Mouse (Mus musculus) ES-CJ7 (cell line): ENCODE data around the gene Foxj1.

Source experiments
- DNase-seq: peaks from one replicate; pipeline ENCODE4 v3.0.0; 2011; ENCODE audit warnings: low read depth, low spot score

Foxj1 gene

GRCm38 (mm10) chr11:116305423-116305822 lies 29.8 kb downstream of the Foxj1 start:
- no peak for DNase-seq

GRCm38 (mm10) chr11:116298621-116299020 lies 36.6 kb downstream of the Foxj1 start:
- no peak for DNase-seq

- DNase-seq, result no peak
These were observed 37.0 kb downstream of the Foxj1 start for GRCm38 (mm10) chr11:116298221-116298620.

- no peak for DNase-seq
These were observed 38.2 kb downstream of the Foxj1 start for GRCm38 (mm10) chr11:116297017-116297416.

GRCm38 (mm10) chr11:116296191-116296734 lies 38.9 kb downstream of the Foxj1 start:
- DNase-seq, result no peak

GRCm38 (mm10) chr11:116294319-116294718 lies 40.9 kb downstream of the Foxj1 start:
- DNase-seq, result peak; percentile 81

- DNase-seq, result no peak
These were observed 41.6 kb downstream of the Foxj1 start for GRCm38 (mm10) chr11:116293538-116294137.

- DNase-seq, result no peak
These were observed 42.8 kb downstream of the Foxj1 start for GRCm38 (mm10) chr11:116292401-116292800.

GRCm38 (mm10) chr11:116290556-116290955 lies 44.6 kb downstream of the Foxj1 start:
- DNase-seq, result no peak

- DNase-seq, result no peak
These were observed 47.8 kb downstream of the Foxj1 start for GRCm38 (mm10) chr11:116287351-116287750.

- no peak for DNase-seq
These were observed 49.4 kb downstream of the Foxj1 start for GRCm38 (mm10) chr11:116285770-116286191.

GRCm38 (mm10) chr11:116283982-116284381 lies 51.2 kb downstream of the Foxj1 start:
- no peak for DNase-seq

- no peak for DNase-seq
These were observed 52.2 kb downstream of the Foxj1 start for GRCm38 (mm10) chr11:116282912-116283521.

- DNase-seq, result peak; percentile 85
These were observed 53.1 kb downstream of the Foxj1 start for GRCm38 (mm10) chr11:116282089-116282488.

- DNase-seq, result no peak
These were observed 53.5 kb downstream of the Foxj1 start for GRCm38 (mm10) chr11:116281671-116282070.

GRCm38 (mm10) chr11:116280751-116281663 lies 54.2 kb downstream of the Foxj1 start, which contains the start of gene Galr2:
Galr2 (plus strand) TSS chr11:116280939.
- peak; percentile 36 for DNase-seq
